12 mouse cellular contexts compared by ENCODE assay signal in genomic region chr16:3234063-3234462, GRCm38 (mm10).
DNase-seq lines count a peak whose midpoint lies in the region; ATAC-seq and TF ChIP-seq lines count a peak whose summit lies in the region.
"Had no signal": no experiment of that assay in that cellular context is flagged by ENCODE, and none has a peak within 500 bp of the region (broad histone marks: within the 10 kb centered on the region; RNA-seq: fewer than 3 reads in every experiment).

No protein-coding gene starts in this region.

- no peaks in the 10 kb centered on the region for H3K4me1 ChIP-seq in forebrain, embryonic 11.5 days (replicated peaks; ENCODE audit: control insufficient read depth, insufficient read depth, low read length)
- no peaks in the 10 kb centered on the region for H3K4me1 ChIP-seq in forebrain, postnatal 0 days (ENCODE audit: insufficient read depth)
- H3K4me1 ChIP-seq in lung, postnatal 0 days (ENCODE audit: insufficient read depth, low read depth, low read length), result no peaks in the 10 kb centered on the region
- no peaks in the 10 kb centered on the region for H3K4me1 ChIP-seq in limb, embryonic 15.5 days

- H3K9me3 ChIP-seq in forebrain, embryonic 11.5 days (ENCODE audit: control insufficient read depth, low read length), result peaks cover 67% of the 10 kb centered on the region
- peaks cover 59% of the 10 kb centered on the region for H3K9me3 ChIP-seq in forebrain, postnatal 0 days (ENCODE audit: low read length)
- peaks cover 35% of the 10 kb centered on the region for H3K9me3 ChIP-seq in lung, postnatal 0 days (ENCODE audit: low read length)
- H3K9me3 ChIP-seq in limb, embryonic 15.5 days, result peaks cover 45% of the 10 kb centered on the region

- H3K9ac ChIP-seq in forebrain, embryonic 11.5 days (ENCODE audit: low read length), result no peak overlapping the region
- H3K9ac ChIP-seq in forebrain, postnatal 0 days, result no peak overlapping the region
- H3K9ac ChIP-seq in lung, postnatal 0 days (replicated peaks; ENCODE audit: low read depth), result no peak overlapping the region
- H3K9ac ChIP-seq in limb, embryonic 15.5 days, result no peak overlapping the region

- ATAC-seq in forebrain, embryonic 11.5 days (replicated peaks; ENCODE audit: low FRiP score), result peak; percentile 44
- no peak; the same call in 1 of the 2 replicates for ATAC-seq in forebrain, postnatal 0 days
- peak; percentile 23 for ATAC-seq in lung, postnatal 0 days
- peak; percentile 36; the same call in 1 of the 2 replicates for ATAC-seq in limb, embryonic 15.5 days (ENCODE audit: insufficient number of reproducible peaks, low FRiP score, low TSS enrichment, low read depth)
- 0 out of 2 replicates have a peak, but pooled peaks have one; percentile 1 for ATAC-seq in neutrophil, adult 5-6 weeks (ENCODE audit: extremely low read depth, insufficient number of reproducible peaks, low FRiP score, poor library complexity, severe bottlenecking)
- no peak for ATAC-seq in frontal cortex, adult (ENCODE audit: low TSS enrichment)

- 52% methylated on average over 2 of the region's 2 CpGs for WGBS in forebrain, embryonic 11.5 days
- WGBS in forebrain, postnatal 0 days, result 54% methylated on average over 2 of the region's 2 CpGs
- WGBS in lung, postnatal 0 days, result 40% methylated on average over 2 of the region's 2 CpGs
- WGBS in limb, embryonic 15.5 days, result 61% methylated on average over 2 of the region's 2 CpGs

- no peak for TF ChIP-seq CTCF in forebrain, postnatal 0 days (IDR thresholded peaks at IDR 0.05; ENCODE audit: low read depth)
- TF ChIP-seq CTCF in lung, postnatal 0 days (IDR thresholded peaks at IDR 0.05), result no peak

- H3K27me3 ChIP-seq in forebrain, embryonic 11.5 days (ENCODE audit: control insufficient read depth, insufficient read depth, low read length), result no peaks in the 10 kb centered on the region
- no peaks in the 10 kb centered on the region for H3K27me3 ChIP-seq in forebrain, postnatal 0 days (ENCODE audit: insufficient read depth, low read length)
- no peaks in the 10 kb centered on the region for H3K27me3 ChIP-seq in lung, postnatal 0 days (replicated peaks; ENCODE audit: insufficient read depth, low read length)
- no peaks in the 10 kb centered on the region for H3K27me3 ChIP-seq in limb, embryonic 15.5 days

- TF ChIP-seq EP300 in lung, postnatal 0 days (IDR thresholded peaks at IDR 0.05), result no peak

- no peak for DNase-seq in forebrain, embryonic 11.5 days (ENCODE audit: low spot score)
- DNase-seq in forebrain, postnatal 0 days, result no peak
- DNase-seq in lung, postnatal 0 days (ENCODE audit: low spot score), result no peak
- no peak for DNase-seq in lung, postnatal 25 days (ENCODE audit: low spot score)
- no peak for DNase-seq in cerebellum, adult 9-11 months
- DNase-seq: cerebellum, adult 18-20 months; kidney, adult 9 months; lung, postnatal 10 days; right cerebral cortex, postnatal 4 days had no signal

- no peak overlapping the region for H3K4me3 ChIP-seq in forebrain, embryonic 11.5 days (ENCODE audit: low read depth, low read length)
- H3K4me3 ChIP-seq in forebrain, postnatal 0 days (ENCODE audit: low read depth, low read length), result no peak overlapping the region
- H3K4me3 ChIP-seq in lung, postnatal 0 days (ENCODE audit: low read depth, low read length), result no peak overlapping the region
- H3K4me3 ChIP-seq in limb, embryonic 15.5 days, result no peak overlapping the region

- no peak overlapping the region for H3K27ac ChIP-seq in forebrain, embryonic 11.5 days (ENCODE audit: low read depth, low read length)
- no peak overlapping the region for H3K27ac ChIP-seq in forebrain, postnatal 0 days (ENCODE audit: low read depth, low read length)
- no peak overlapping the region for H3K27ac ChIP-seq in lung, postnatal 0 days (ENCODE audit: low read length)
- H3K27ac ChIP-seq in limb, embryonic 15.5 days, result no peak overlapping the region

- H3K4me2 ChIP-seq in forebrain, embryonic 11.5 days (ENCODE audit: low read depth, low read length, severe bottlenecking), result no peak overlapping the region
- H3K4me2 ChIP-seq in forebrain, postnatal 0 days (ENCODE audit: low read depth), result no peak overlapping the region
- H3K4me2 ChIP-seq in lung, postnatal 0 days (replicated peaks; ENCODE audit: low read depth, low read length), result no peak overlapping the region
- H3K4me2 ChIP-seq in limb, embryonic 15.5 days, result no peak overlapping the region

- no peaks in the 10 kb centered on the region; the same call in 1 of the 2 replicates for H3K36me3 ChIP-seq in forebrain, embryonic 11.5 days (ENCODE audit: control insufficient read depth, insufficient read depth, low read length)
- H3K36me3 ChIP-seq in forebrain, postnatal 0 days (ENCODE audit: insufficient read depth), result no peaks in the 10 kb centered on the region
- no peaks in the 10 kb centered on the region for H3K36me3 ChIP-seq in lung, postnatal 0 days (ENCODE audit: insufficient read depth, low read length)
- H3K36me3 ChIP-seq in limb, embryonic 15.5 days, result no peaks in the 10 kb centered on the region

Comparison
In these comparisons a context has a peak if more than half of its experiments do, and no peak if none do; other contexts are left out.
1. ATAC-seq: peak in forebrain, embryonic 11.5 days (single experiment), lung, postnatal 0 days (single experiment), limb, embryonic 15.5 days (single experiment) and neutrophil, adult 5-6 weeks (single experiment); none in forebrain, postnatal 0 days (single experiment) and frontal cortex, adult (single experiment).